Mouse (Mus musculus) neural tube, embryonic 14.5 days (tissue): ENCODE measurements around the gene Slc37a1. TPM values are rescaled to one million over a fixed set of nuclear protein-coding genes. Genes with fewer than 3 reads are reported as not detected.

Source experiments
- ATAC-seq: fragments of 200-750 bp; cut with Nextera tagmentation; 2 replicates; pipeline ENCODE4 v1.8.0; 2017; ENCODE audit warnings: low read depth, mild to moderate bottlenecking, moderate TSS enrichment, moderate library complexity
- H3K27ac ChIP-seq: fragments of 300-500 bp; sonication (generic); 2 replicates; pipeline ENCODE4 v1.5.1; 2014; ENCODE audit warnings: low read depth, mild to moderate bottlenecking, control low read depth, low read length, moderate library complexity, mixed read lengths
- H3K27me3 ChIP-seq: fragments of 300-500 bp; sonication (generic); 2 replicates; pipeline ENCODE4 v1.6.1; 2014; ENCODE audit warnings: low read length; ENCODE audit not compliant: control insufficient read depth, insufficient read depth
- H3K36me3 ChIP-seq: fragments of 300-500 bp; sonication (generic); 2 replicates; pipeline ENCODE4 v1.6.1; 2014; ENCODE audit warnings: low read length, mixed read lengths; ENCODE audit not compliant: control insufficient read depth, insufficient read depth
- H3K4me1 ChIP-seq: fragments of 300-500 bp; sonication (generic); 2 replicates; pipeline ENCODE4 v1.6.1; 2014; ENCODE audit warnings: low read length; ENCODE audit not compliant: control insufficient read depth, insufficient read depth
- H3K4me2 ChIP-seq: fragments of 300-500 bp; sonication (generic); 2 replicates; pipeline ENCODE4 v1.6.1; 2014; ENCODE audit warnings: mild to moderate bottlenecking, low read depth, low read length, control low read depth
- H3K4me3 ChIP-seq: fragments of 300-500 bp; sonication (generic); 2 replicates; pipeline ENCODE4 v1.5.1; 2014; ENCODE audit warnings: low read depth, low read length, control low read depth, mixed read lengths
- H3K9ac ChIP-seq: fragments of 300-500 bp; sonication (generic); replicated peaks from 2 replicates; pipeline ENCODE4 v1.6.1; 2014; ENCODE audit warnings: low read depth, mild to moderate bottlenecking, control low read depth, low read length, mixed read lengths
- H3K9me3 ChIP-seq: fragments of 300-500 bp; sonication (generic); 2 replicates; pipeline ENCODE4 v1.6.1; 2016; ENCODE audit warnings: low read length; ENCODE audit not compliant: control insufficient read depth
- WGBS: fragments of 180-500 bp; shearing (Covaris S2); extraction: QIAGEN DNeasy Blood & Tissue Kit; methylation state at CpG from one replicate; pipeline ENCODE4 v1.1.7; 2014; 5-methylcytosine and 5-hydroxymethylcytosine counted together
- polyA plus RNA-seq: library from polyadenylated mRNA; unstranded; fragments of >200 nt; fragmentation: Nextera tagmentation; extraction: Ambion mirVana; gene quantifications from 2 replicates; pipeline ENCODE4 v1.2.1, GENCODE M21; 2014

Gene Slc37a1
- polyA plus RNA-seq, 1 experiment from 2014 or later = 10.1 TPM

DNA sequence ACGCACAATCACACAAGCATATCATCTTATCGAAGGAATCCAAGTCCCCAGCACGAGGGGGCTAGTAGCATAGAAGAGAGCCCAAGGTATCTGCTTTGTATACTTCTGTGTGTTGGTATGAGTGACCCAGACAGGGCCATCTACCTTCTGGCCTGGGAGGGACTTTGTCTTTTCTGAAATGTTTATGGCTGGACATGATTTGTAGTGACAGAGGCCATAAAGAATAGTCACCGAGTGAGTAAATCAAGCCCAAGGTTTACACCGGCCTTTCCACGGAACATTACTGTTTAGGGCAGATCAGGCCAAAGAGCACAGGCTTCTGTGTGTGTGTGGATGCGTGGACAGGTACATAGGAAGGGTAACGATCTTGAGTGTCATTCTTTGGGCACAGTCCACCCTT, 93.3 kb downstream of the Slc37a1 start:
- Histone ChIP-seq H3K4me1 (peaks cover 5% of the 10 kb centered on the region), H3K9me3 (no peaks in the 10 kb centered on the region), H3K4me2 (no peak overlapping the region), H3K4me3 (no peak overlapping the region), H3K27ac (no peak overlapping the region), H3K36me3 (no peaks in the 10 kb centered on the region), H3K9ac (no peak overlapping the region), H3K27me3 (no peaks in the 10 kb centered on the region)
- ATAC-seq = no peak
- WGBS = 45% methylated on average over 8 of the region's 8 CpGs

DNA sequence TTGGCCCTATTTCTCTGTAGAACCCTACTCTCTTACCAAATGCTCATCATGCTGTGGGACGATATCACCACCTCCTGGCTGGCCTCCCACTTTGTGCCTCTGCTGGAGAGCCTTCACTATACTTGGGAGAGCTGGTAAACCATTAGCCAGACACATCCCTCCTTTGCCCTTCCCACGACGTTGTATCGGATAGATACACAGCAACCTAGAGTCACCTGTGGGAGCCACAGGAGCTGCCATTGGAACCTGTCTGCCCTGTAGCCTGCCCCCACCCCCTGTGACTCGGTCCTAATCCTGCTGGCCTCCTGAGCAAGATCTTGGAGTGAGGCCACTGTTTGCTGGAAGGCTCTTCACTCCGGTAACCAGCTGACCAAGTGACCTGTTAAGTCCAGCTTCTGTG, 96.7 kb downstream of the Slc37a1 start:
- Histone ChIP-seq H3K9ac (no peak overlapping the region), H3K9me3 (no peaks in the 10 kb centered on the region), H3K27ac (no peak overlapping the region), H3K4me3 (no peak overlapping the region), H3K4me1 (peaks cover 26% of the 10 kb centered on the region), H3K36me3 (no peaks in the 10 kb centered on the region), H3K4me2 (no peak overlapping the region), H3K27me3 (no peaks in the 10 kb centered on the region)
- 83% methylated on average over 6 of the region's 6 CpGs for WGBS
- ATAC-seq = no peak

DNA sequence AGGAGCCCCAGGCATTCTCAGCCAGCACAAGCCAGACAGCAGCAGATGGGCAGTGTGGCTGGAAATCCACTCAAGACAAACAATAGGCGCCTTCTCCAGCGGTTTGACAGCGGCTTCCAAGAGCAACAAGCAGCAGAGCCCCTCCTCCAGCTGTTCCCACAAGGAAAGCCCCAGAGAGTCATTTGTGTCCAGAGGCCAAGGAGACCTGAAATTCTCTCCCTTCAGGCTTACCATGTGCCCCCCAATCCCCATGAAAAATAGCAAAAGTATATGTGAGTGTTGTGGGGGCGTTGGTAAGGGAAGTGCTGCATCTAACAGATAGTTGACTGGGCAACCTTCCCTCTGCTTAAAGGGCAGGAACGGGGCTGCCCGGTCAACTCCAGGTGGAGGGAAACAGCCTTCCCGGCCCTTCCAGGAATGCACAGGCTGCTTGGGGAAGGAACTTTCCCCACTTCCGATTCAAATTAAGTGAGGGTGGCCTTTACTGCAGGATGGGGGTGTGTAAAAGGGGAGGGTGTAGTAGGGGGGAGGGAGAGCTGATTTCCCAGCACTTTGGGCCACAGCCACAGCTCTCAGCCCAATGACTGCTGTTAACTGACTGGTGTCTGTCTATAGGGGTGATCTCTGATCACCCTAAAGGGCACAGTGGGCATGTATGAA, 98.5 kb downstream of the Slc37a1 start:
- no peak overlapping the region; the same call in 1 of the 2 replicates for H3K9ac ChIP-seq
- no peak overlapping the region for H3K4me3 ChIP-seq
- peaks cover 43% of the 10 kb centered on the region for H3K4me1 ChIP-seq
- no peaks in the 10 kb centered on the region for H3K27me3 ChIP-seq
- peak overlapping the region; percentile 60 for H3K27ac ChIP-seq
- H3K36me3 ChIP-seq = no peaks in the 10 kb centered on the region
- peak overlapping the region; percentile 84; the same call in 1 of the 2 replicates for H3K4me2 ChIP-seq
- WGBS = 6% methylated on average over 8 of the region's 8 CpGs
- H3K9me3 ChIP-seq = no peaks in the 10 kb centered on the region
- peak; percentile 15 for ATAC-seq

DNA sequence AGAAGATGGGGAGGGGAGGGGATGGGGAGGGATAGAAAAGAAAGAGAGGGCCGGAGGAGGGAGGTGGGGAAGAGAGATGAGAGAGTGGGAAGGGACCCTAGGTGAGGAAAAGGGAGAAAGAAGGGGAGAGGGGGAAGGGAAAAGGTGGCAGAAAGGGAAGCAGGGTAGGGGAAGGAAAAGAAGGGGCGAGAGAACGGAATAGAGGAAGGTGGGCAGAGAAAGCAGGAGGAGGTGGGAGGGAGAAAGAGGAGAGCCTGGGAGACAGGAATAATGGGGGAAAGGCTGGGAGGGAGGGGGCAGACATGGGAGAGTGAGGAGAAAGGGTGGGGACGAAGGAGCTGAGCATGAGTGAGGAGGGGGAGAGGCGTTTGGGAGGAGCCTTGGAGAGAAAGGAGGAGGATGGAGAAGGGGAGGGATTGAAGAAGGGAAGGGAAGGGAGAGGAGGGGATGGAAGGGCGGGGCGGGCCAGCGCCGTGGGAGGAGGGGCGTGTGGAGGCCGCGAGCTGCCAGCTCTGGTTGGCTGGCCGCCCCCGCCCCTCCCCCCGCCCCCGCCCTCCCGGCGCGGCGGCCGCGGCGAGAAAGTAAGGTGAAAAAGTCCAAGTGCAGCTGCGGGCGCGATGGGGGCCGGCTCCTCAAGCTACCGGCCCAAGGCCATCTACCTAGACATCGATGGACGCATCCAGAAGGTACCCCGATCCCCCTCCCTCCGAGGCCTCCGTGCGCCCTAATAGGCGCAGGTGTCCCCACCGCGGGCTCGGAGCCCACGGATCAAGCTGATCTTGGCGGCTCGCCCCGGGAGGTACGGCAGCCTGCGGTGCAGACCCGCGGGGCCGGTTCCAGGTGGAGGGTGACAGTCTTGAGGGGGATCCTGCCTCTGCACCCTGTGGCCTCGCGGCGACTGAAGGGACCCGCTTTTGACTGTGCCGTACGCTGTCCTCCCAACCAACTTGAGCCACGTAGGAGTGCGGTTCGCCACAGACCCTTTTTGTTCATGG, 99.4 kb downstream of the Slc37a1 start, which contains the start of gene Pde9a:
Gene Pde9a (plus strand): TSS at position 540 of the 995 bp plus-strand sequence.
- H3K27me3 ChIP-seq = no peaks in the 10 kb centered on the region
- H3K9me3 ChIP-seq = no peaks in the 10 kb centered on the region
- peaks cover 43% of the 10 kb centered on the region for H3K4me1 ChIP-seq
- peak within 1 kb of the TSS; percentile 76 for H3K4me3 ChIP-seq
- ATAC-seq = peak; percentile 90
- peak within 1 kb of the TSS; percentile 84 for H3K4me2 ChIP-seq
- WGBS = under 1% methylated on average over 48 of the region's 56 CpGs
- H3K27ac ChIP-seq = peak within 1 kb of the TSS; percentile 60
- H3K9ac ChIP-seq = peak within 1 kb of the TSS; percentile 63
- no peaks in the 10 kb centered on the region for H3K36me3 ChIP-seq

DNA sequence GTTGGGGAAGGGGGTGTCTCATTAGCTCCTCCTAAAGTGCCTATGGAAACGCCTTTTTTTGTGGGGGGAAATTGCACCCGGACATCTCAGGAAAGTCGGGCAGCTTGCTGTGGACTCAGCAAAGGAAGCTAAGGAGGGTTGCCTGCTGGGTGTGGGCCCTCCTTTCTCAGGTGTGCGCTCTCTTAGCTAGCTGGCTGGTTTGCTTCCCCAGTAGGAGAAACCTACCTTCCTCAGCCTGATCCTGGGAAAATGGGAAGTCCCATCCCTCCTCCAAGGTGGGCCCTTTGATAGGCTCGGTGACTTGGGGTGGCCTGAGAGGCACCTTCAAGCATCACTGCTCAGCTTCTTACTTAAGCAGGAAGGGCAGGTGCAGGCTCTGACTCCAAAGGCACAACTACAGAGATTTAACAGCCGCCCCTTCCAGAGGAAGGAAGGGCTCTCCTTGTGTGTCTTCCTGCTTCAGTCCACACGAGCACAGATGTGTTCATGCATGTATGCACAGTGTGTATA, 100.2 kb downstream of the Slc37a1 start:
- no peak for ATAC-seq
- H3K27me3 ChIP-seq = no peaks in the 10 kb centered on the region
- peak overlapping the region; percentile 76 for H3K4me3 ChIP-seq
- 8% methylated on average over 7 of the region's 7 CpGs for WGBS
- H3K9me3 ChIP-seq = no peaks in the 10 kb centered on the region
- H3K9ac ChIP-seq = peak overlapping the region; percentile 63
- H3K36me3 ChIP-seq = no peaks in the 10 kb centered on the region
- peak overlapping the region; percentile 84 for H3K4me2 ChIP-seq
- H3K27ac ChIP-seq = no peak overlapping the region
- H3K4me1 ChIP-seq = peaks cover 43% of the 10 kb centered on the region

DNA sequence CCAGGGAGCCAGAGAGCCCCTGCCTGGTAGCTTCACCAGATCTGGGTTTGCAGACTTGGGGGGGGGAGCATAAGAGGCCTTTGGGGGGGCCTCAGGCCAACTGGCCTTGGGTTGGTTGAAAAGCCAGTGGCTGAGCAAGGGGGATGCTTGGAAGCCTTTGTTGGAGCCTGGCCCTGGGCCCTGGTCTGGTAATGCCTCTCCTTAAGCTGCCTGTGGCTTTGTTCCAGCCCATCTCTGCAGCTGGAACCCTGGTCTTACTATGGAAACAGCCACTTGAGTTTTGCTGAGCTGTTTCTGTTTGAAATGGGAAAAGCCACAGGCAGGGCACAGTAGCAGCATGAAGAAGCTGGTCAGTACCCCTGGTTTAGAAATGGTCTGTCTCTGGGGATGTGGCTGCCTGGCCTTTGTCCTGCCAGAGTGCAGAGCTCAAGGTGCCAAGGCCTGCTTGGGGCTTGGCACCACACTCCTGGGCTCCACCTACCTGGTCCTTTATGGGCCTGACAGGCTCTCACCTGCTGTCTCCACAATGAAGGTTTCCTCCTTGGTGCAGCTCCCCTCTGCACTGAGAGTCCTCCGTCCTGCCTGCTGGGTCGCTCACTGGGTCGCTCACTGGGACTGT, 102.9 kb downstream of the Slc37a1 start:
- Histone ChIP-seq H3K36me3 (no peaks in the 10 kb centered on the region), H3K27me3 (no peaks in the 10 kb centered on the region), H3K9me3 (no peaks in the 10 kb centered on the region), H3K27ac (no peak overlapping the region), H3K9ac (no peak overlapping the region), H3K4me1 (peaks cover 41% of the 10 kb centered on the region), H3K4me2 (no peak overlapping the region), H3K4me3 (no peak overlapping the region)
- no peak for ATAC-seq
- 93% methylated on average over 3 of the region's 3 CpGs for WGBS

DNA sequence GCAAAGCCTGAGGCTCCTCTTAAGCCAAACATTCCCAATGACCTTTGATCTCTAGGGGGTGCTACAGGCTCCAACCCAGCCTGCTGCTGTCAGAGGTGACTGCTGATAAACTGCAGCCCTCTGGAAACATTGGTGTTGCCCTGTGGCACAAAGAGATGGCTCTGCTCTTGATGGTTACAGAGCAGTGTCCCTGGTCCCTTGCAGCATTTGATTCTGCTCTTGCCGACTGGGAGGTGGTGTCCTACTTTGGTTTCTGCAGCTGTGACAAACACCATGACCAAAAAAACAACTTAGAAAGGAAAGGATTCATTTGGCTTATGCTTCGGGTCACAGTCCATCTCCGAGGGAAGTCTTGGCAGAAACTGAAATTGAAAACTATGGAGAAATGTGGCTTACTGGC, 104.9 kb downstream of the Slc37a1 start:
- Histone ChIP-seq H3K4me3 (no peak overlapping the region), H3K36me3 (no peaks in the 10 kb centered on the region), H3K27me3 (no peaks in the 10 kb centered on the region), H3K4me1 (peaks cover 32% of the 10 kb centered on the region), H3K9ac (no peak overlapping the region), H3K9me3 (no peaks in the 10 kb centered on the region), H3K27ac (no peak overlapping the region), H3K4me2 (no peak overlapping the region)
- WGBS = 72% methylated on average over 3 of the region's 3 CpGs
- ATAC-seq = no peak

DNA sequence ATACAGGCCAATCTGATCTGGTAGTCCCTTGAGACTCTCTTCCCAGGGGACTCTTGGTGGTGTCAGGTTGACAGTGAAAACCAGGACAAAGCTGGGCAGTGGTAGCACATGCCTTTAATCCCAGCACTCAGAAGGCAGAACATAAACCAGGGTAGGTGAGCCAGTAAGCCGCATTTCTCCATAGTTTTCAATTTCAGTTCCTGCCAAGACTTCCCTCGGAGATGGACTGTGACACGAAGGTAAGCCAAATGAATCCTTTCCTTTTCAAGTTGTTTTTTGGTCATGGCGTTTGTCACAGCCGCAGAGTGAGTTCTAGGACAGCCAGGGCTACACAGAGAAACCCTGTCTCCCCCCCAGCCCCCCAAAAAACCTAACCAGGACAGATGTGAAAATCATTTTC, 105.4 kb downstream of the Slc37a1 start:
- H3K27me3 ChIP-seq = no peaks in the 10 kb centered on the region
- 91% methylated on average over 5 of the region's 5 CpGs for WGBS
- no peak for ATAC-seq
- H3K9me3 ChIP-seq = no peaks in the 10 kb centered on the region
- H3K4me3 ChIP-seq = no peak overlapping the region
- H3K36me3 ChIP-seq = no peaks in the 10 kb centered on the region
- no peak overlapping the region for H3K9ac ChIP-seq
- H3K4me1 ChIP-seq = peaks cover 28% of the 10 kb centered on the region
- H3K27ac ChIP-seq = no peak overlapping the region
- H3K4me2 ChIP-seq = no peak overlapping the region
